Mouse (Mus musculus): Measurements from ENCODE around the gene Slc8a3. TPM values are rescaled to one million over a fixed set of nuclear protein-coding genes. Genes with fewer than 3 reads are reported as not detected.

Slc8a3 gene
- total and polyA plus RNA-seq, 2 experiments from 2014 or later, result 10.5 to 38.7 TPM

DNA sequence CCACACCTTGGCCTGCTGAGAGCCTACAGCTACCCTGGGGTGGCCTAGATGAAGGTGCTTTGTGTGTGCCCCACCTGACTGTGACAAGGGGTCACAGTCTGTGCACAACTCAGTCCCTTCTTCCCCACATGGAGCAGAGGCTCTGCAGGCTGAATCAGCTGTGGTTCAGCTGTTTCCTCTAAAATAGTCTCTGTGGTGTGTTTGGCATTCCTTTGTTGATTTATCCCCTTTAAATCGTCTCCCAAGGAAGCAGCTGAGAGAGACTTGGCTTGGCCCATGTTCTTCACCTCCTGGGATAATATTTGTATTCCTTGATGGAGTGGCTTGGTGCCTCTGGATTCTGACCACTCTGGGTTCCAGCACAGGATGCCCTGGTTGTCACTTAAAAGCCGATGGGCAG lies 180.9 kb downstream of the Slc8a3 start:
- no peak for TF ChIP-seq CTCF (IDR thresholded peaks at IDR 0.05; ENCODE audit: low read depth)
- ATAC-seq (no peak), DNase-seq (no peak)
- Histone ChIP-seq H3K4me1 (ENCODE audit: insufficient read depth) (no peaks in the 10 kb centered on the region), H3K27me3 (ENCODE audit: insufficient read depth, low read length) (no peaks in the 10 kb centered on the region), H3K4me2 (ENCODE audit: low read depth) (no peak overlapping the region), H3K4me3 (ENCODE audit: low read depth, low read length) (no peak overlapping the region), H3K9ac (no peak overlapping the region), H3K27ac (ENCODE audit: low read depth, low read length) (no peak overlapping the region), H3K36me3 (ENCODE audit: insufficient read depth) (no peaks in the 10 kb centered on the region), H3K9me3 (ENCODE audit: low read length) (no peaks in the 10 kb centered on the region)
- 62% methylated on average over 2 of the region's 2 CpGs for WGBS

DNA sequence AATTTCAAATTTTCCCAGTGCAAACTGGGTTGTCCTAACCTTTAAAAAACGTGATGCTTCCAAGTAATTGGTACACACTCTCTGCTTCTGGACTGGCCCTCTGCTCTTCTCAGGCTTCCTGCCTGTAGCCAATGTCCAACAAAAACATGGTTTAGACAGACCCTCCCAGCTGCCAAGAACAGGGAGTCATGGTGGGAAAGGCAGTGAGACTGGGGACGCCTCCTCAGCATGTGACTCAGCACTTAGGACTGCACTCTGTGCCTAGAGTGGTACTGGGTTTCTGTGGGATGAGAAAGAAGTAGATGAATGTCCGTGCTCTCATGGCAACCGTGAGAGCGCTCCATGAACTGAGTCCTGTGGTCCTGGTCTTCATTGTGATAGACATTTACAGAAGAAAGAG lies 182.1 kb downstream of the Slc8a3 start:
- Histone ChIP-seq H3K9me3 (ENCODE audit: low read length) (no peaks in the 10 kb centered on the region), H3K4me1 (ENCODE audit: insufficient read depth) (no peaks in the 10 kb centered on the region), H3K27me3 (ENCODE audit: insufficient read depth, low read length) (no peaks in the 10 kb centered on the region), H3K36me3 (ENCODE audit: insufficient read depth) (no peaks in the 10 kb centered on the region), H3K9ac (no peak overlapping the region), H3K27ac (ENCODE audit: low read depth, low read length) (no peak overlapping the region), H3K4me2 (ENCODE audit: low read depth) (no peak overlapping the region), H3K4me3 (ENCODE audit: low read depth, low read length) (no peak overlapping the region)
- 82% methylated on average over 5 of the region's 5 CpGs for WGBS
- TF ChIP-seq CTCF (IDR thresholded peaks at IDR 0.05; ENCODE audit: low read depth), result no peak
- no peak for DNase-seq
- ATAC-seq, result no peak

- H3K27ac ChIP-seq (ENCODE audit: low read depth, low read length), result no peak overlapping the region
- H3K9me3 ChIP-seq (ENCODE audit: low read length), result no peaks in the 10 kb centered on the region
- no peak overlapping the region for H3K4me2 ChIP-seq (ENCODE audit: low read depth)
- H3K27me3 ChIP-seq (ENCODE audit: insufficient read depth, low read length), result no peaks in the 10 kb centered on the region
- no peak overlapping the region for H3K4me3 ChIP-seq (ENCODE audit: low read depth, low read length)
- H3K4me1 ChIP-seq (ENCODE audit: insufficient read depth), result no peaks in the 10 kb centered on the region
- 94% methylated on average over 6 of the region's 6 CpGs for WGBS
- DNase-seq, result no peak
- H3K36me3 ChIP-seq (ENCODE audit: insufficient read depth), result no peaks in the 10 kb centered on the region
- TF ChIP-seq CTCF (IDR thresholded peaks at IDR 0.05; ENCODE audit: low read depth), result no peak
- H3K9ac ChIP-seq, result no peak overlapping the region
- ATAC-seq, result no peak
These were observed 185.0 kb downstream of the Slc8a3 start for GRCm38 (mm10) chr12:81147956-81148355.

Small RNA genes lying within 50 kb of the gene (microRNA-seq; reads per million reads assigned to microRNA genes)
- gene Mir3067, result 2.7 to 4.6 reads per million in 2 experiments

Other genes starting within 250 kb of the Slc8a3 start
- gene Gm4787, start 46.3 kb upstream of the Slc8a3 start, total RNA-seq (2014; rRNA removed), result 0.69 and 1.9 TPM in 2 replicates
- gene Gm4787, start 46.3 kb upstream of the Slc8a3 start, polyA plus RNA-seq (2015; fragmentation: Nextera tagmentation; extraction: Ambion mirVana), result 0.06 TPM in 1 of 2 replicates, not detected in the other
- 1.2 and 1.5 TPM in 2 replicates for gene Adam4, start 88.8 kb upstream of the Slc8a3 start, total RNA-seq (2014; rRNA removed)
- gene Adam4, start 88.8 kb upstream of the Slc8a3 start, polyA plus RNA-seq (2015; fragmentation: Nextera tagmentation; extraction: Ambion mirVana), result 0.10 and 0.13 TPM in 2 replicates
- gene Cox16, start 151.9 kb upstream of the Slc8a3 start, total RNA-seq (2014; rRNA removed), result 61.3 and 71.2 TPM in 2 replicates
- gene Cox16, start 151.9 kb upstream of the Slc8a3 start, polyA plus RNA-seq (2015; fragmentation: Nextera tagmentation; extraction: Ambion mirVana), result 126 and 149 TPM in 2 replicates
- gene Gm20498, start 199.7 kb upstream of the Slc8a3 start, total RNA-seq (2014; rRNA removed), result 30.2 and 34.7 TPM in 2 replicates
- gene Gm20498, start 199.7 kb upstream of the Slc8a3 start, polyA plus RNA-seq (2015; fragmentation: Nextera tagmentation; extraction: Ambion mirVana), result 39.2 and 39.7 TPM in 2 replicates
- 20.4 and 22.5 TPM in 2 replicates for gene Synj2bp, start 199.7 kb upstream of the Slc8a3 start, total RNA-seq (2014; rRNA removed)
- 8.5 and 16.3 TPM in 2 replicates for gene Synj2bp, start 199.7 kb upstream of the Slc8a3 start, polyA plus RNA-seq (2015; fragmentation: Nextera tagmentation; extraction: Ambion mirVana)
- 1.2 and 1.4 TPM in 2 replicates for gene Adam21, start 235.3 kb upstream of the Slc8a3 start, total RNA-seq (2014; rRNA removed)
- 0.31 and 0.38 TPM in 2 replicates for gene Adam21, start 235.3 kb upstream of the Slc8a3 start, polyA plus RNA-seq (2015; fragmentation: Nextera tagmentation; extraction: Ambion mirVana)

Data from forebrain, postnatal 0 days (tissue).